Mouse (Mus musculus) embryo, embryonic 9.5 days (tissue): ENCODE measurements around the gene Ptprz1.

ENCODE experiments used
- DNase-seq: peaks from one replicate; pipeline ENCODE4 v3.0.0-alpha.2; 2017; ENCODE audit errors: extremely low spot score

Gene Ptprz1

DNA sequence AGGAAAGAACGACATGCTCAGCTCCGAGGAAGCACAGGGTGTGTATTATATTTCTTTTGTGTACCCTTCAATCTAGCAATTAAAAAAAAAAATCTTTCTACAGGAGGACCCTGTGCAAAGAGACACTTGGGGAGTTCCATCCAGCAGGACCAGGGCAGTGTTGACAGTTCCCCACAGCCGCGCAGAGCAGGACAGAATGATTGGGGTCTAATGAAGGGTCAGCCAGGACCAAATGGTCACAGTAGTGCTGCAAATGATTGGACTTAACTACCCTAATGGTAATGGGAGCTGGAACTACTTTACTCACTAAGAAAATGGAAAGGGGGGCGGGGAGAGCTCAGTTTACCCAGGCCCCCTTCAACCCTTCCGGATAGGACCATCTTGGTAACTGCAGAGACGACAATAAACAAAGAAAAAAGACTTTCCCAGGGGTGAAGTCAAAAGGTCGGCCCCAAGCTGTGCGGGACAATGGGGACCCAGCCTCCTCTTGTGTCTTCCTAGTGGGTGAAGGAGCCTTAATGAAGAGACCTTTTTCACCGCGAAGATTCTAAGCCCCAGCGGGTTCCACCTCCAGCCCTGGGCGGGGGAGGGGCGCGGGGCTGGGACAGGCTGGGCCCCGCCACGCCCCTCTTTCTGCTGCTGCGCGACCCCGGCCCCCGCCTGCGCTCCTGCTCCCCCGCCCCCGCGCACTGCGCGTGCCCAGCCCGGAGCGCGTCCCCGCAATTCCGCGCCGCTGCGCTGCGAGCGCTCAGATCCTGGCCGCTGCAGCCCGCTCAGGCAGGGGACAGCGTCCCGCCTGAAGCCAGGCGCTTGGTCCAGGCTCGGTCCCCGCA, at the start of gene Ptprz1:
Ptprz1 (plus strand) TSS at position 722 of the 833 bp plus-strand sequence.
- peak; percentile 87 for DNase-seq

DNA sequence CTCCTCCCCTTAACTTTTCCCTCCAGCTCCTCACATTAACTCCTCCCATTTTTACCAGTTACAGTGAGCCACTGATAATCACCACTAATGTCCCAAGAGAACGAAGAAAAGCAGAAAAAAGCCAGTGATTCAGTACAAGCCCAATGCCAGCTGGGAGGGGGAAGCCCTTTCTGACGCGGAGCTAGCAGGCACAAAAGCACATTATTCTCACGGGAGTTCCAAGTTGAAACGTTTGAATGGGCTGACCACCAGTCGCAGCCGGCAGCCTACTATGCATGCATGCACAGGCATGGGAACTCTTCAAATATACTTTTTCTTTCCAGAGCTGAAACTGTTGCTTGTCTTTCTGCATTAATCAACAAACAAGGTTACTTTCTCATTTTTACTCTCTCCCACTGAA, 41.7 kb upstream of the Ptprz1 start:
- peak; percentile 7 for DNase-seq

DNA sequence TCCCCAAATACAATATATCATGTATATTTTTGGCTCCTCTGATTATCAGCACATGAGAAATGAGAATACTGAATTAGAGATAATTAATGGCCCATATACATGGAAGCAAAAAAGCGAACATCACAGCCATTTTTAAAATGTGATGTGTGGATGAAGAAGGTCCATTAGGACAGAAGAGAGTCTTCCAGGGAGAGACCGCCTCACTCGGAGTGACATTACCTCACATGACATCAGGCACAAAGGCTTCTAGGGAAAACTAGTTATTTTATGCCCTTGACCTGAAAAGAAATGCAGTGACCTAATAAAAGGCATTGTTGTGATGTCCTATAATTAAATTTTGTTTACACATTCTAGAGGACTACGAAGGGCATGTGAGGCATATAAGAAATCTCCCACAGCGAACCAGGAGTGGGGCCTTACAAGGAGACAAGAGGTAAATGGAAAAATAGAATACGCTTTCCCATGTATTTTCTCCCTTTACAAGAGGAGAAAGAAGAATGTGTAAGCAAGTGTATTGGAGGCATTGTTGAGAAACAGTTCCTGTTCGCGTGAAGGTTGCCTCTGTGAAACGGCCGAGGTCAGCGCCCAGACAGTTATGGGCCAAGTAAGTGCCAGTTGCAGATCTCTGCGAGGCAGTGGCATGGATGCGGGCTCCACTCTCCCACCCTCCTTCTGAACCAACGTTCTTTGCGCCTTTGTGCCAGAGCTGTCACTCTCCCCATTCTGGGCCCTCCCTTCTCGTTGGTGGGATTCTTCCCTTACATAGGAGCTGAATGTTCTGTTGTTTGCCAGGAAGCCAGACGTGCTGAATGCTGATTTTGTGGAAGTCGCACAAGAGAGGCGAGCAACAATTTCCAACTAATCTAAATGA, 41.0 kb upstream of the Ptprz1 start:
- peak; percentile 8 for DNase-seq

DNA sequence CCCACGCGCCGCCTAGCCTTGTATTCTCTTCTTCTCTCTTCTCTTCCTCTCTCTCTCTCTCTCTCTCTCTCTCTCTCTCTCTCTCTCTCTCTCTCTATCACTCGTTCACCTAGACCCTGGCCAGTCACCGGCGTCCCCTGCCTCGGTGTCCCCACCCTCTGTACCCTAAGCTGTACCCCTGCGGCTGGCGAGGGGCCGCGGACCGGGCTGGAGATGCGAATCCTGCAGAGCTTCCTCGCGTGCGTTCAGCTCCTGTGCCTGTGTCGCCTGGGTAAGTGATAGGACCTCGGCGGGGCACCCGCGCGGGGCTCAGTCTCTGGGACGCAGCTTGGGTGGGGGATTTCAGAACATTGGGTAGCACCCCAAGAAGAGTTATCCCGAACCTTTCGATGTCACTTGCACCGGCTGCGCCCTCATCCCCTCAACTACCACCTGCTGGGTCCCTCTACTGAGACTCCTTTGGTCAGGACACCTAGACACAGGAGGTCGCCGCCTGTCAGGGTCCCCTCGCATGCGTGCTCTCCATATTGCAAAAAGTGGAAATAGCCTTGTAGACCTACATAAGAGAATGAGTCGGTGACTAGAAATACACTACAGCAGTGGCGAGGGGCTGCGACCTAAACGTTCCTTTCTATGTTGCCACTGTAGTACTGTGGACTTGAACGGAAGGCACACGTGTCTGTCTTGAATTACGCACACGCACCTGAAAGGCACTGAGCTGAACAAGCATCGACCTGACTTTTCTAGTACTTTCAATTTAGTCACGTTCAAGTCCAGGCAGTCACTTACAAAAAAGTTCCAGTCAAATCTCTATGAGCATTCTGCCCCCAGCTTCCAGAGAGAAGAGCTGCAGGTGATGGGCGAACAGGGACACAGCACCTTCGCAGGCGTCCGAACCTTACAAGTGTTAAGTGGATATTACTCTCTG, 576 bp downstream of the Ptprz1 start:
- no peak for DNase-seq

DNA sequence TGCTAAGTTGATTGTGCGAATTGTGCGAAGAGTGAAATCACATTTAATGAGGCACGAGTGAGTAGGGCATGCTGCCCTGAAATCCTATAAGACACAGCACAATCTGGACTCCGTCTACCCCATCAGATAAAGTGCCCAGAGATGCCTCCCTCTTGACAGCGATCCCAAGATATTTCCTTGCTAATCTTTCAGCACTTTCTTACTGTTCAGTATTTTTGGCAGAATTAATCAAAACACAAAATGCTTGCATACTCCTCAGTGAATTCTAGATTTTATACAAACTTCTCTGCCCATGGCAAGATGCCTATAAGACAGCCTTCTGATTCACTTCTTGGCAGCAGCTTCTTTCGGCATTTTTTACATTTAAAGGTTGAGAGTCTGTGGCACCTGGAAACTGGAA, 12.7 kb downstream of the Ptprz1 start:
- DNase-seq: no peak

DNA sequence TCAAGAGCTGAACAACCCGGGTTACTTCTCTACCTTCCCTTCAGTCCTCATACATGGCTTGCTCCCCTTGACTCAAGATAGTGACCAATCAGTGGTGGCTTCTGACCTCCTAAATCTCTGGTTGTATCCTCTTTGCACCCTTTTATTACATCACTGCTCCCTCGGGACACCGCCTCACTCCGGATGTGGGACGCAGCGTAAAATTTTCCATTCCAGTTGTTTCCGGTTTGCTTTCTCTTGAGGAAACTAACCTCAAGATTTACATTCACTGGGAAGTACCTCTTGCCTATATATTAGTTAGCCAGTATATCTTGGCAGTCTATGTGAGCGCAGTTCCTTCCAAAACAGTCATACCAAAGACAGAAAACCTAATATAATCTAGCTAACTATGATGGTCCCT, 14.0 kb downstream of the Ptprz1 start:
- no peak for DNase-seq

DNA sequence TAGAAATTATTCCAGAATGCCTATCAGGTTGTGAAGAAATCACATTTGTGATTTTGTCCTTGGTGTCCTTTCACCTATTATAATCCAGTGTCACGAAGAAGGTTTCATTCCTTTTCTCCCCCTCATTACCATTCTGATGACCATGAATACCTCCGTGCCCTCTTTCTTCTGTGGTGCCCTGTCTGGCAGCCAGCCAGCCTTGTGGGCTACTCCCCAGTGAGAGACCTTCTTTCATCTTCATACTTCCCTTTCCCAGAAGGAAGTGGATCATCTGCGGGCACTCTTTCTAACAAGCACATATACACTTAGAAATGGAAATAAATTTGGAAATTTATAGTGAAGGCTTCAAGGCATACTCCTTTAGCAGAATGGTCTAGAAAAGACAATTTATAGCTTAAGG, 26.7 kb downstream of the Ptprz1 start:
- no peak for DNase-seq

DNA sequence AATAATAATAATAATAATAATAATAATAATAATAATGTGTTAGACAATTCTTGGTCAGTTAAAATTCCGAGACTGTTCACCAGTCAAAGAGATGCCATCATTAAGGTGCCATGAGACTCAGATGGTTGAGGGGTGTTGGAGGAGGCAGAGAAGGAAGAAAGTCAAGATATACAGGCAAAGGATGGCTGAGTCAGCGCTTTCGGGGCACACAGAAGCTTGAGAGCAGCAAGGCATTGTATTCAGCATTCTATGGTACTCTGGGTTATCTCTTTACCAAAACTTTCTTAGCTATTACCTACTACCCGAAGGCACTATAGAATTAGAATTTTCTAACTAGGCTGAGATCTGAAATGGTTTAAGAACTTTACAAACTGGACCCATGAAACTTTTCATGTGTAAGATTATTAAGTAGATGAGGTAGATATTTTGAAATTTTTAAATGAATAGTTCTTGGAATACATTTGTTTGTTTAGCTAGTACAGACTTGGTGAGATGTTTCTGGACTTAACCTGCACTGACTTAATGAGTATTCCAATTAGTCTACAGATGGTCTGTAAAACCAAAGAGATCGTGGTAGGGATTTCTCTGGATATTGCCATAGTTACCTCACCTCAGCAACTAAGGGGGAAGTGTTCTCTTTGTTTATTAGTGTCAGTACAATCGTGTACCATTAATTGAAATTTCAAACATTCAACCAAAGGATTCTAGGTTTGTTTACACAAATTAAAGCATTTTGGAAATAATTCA, 33.4 kb downstream of the Ptprz1 start:
- no peak for DNase-seq

DNA sequence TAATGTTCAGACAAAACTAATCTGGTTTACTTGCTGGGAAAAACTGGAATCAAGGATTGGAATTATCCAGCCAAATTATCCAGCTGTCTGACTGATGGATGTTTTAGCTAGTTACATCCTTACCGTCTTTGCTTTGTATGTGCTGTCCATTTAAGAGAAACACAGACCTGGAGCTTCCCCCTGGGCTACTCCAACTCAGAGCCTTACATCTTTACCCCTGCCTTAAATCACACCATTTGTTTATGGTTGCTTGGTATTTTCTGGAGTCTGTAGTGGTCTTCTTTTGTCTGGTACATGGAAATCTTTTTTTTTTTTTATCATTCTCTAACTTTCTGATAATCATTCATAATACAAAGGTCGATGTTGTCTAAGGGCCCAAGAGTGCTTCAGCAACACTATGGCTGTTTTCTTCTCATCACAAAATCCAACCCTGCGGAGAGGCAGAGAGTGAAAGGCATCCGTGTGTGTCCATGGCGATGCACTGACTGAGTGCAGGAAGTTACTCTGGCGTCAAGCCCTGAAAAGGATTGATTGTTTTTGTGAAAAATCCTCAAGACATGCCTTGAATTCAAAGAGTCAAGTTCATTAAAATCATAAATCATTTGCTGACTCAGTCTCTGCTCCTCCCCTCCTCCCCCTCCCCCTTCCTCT, 34.1 kb downstream of the Ptprz1 start:
- no peak for DNase-seq

DNA sequence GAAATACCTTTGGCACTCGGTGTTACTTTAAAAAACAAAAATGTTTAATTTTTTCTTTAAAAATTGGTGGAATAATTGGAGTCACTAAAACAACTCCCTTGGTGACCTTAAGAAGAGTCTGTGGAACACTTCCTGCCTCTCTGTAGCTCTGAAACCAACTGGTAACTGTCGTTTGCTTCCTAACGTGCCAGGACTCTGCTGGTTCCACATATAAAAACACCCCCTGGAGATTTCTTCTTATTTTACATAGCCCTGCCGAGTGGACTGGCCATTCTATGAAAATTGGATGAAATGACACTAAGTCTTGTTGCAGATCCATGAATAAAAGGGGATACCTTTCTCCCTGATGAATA, 34.6 kb downstream of the Ptprz1 start:
- no peak for DNase-seq

DNA sequence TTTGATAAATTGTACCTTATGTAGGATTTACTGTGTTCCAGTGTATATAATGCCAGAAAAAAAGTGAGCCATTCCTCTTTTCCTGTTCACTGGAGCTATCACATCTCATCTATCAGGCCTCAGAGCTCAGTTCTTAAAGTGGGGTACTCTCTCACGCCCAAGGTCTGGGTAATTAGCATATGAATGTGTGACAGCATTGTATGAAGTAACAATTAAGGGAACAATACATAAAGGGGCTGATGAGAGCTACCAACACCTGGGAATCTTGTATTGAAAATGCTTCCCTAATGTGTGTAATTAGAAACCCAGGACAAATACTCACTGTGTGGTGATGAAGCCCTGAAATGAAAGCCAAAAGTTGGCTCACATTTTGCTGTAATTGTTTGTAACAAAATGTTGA, 47.6 kb downstream of the Ptprz1 start:
- DNase-seq: no peak

DNA sequence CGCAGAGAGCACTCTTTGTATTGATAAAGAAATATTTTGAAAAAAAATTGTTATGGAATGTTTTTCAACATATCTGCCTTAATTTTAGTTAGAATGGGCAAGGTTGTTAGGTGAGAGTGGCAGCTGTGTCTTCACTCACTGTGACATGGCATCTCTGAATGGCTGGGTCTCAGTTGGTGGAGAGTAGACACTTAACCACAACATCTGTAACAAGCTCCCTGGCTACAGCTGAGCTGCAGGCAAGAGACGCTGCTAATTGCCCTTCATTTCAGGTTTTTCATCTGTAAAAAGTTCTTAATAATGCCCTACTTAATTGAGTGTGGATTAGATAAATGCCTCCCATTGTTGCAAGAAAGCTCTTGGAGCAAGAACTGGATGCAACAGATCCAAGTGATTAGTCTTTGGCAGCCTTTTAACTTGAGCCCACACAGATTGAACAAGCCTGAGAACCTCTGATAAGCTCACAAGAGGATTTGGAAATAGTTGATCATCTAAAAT, 57.5 kb downstream of the Ptprz1 start:
- DNase-seq: no peak

DNA sequence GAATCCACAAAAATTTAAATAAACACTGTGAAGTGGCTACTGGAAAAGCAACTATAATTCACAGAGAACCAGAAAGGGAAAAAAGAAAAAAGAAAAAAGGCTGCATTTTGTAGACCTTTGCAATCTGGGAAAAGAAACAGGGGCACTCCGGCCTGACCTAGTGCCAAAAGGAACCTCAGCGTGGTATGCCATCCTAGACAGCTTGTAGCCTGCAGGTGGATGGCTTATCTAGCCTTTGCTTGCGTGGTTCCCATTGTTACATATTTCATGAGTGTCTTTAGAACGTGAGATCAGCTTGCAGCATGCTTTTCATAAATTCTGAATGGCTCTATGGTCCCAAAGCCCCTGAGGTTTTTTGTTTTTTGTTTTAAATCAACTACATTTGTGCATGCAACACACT, 61.8 kb downstream of the Ptprz1 start:
- no peak for DNase-seq

DNA sequence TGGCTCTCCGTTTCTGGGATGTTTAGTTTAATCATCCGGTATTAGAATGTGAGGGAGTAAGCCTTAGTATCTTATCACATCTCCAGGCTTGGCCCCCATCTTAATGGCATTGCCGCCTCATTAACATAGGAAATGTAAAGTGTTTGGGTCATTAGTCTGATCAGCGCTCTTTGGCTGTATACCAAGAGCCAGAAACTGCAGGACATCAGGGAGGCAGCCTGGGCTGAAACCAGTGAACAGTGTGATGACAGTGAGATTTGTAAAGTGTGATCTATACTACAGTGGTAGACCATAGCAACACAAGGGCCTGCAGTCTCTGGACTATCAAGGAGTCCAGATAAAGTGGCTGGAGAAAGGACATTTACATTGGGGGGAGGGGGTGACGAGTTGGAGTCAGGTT, 62.2 kb downstream of the Ptprz1 start:
- DNase-seq: no peak

DNA sequence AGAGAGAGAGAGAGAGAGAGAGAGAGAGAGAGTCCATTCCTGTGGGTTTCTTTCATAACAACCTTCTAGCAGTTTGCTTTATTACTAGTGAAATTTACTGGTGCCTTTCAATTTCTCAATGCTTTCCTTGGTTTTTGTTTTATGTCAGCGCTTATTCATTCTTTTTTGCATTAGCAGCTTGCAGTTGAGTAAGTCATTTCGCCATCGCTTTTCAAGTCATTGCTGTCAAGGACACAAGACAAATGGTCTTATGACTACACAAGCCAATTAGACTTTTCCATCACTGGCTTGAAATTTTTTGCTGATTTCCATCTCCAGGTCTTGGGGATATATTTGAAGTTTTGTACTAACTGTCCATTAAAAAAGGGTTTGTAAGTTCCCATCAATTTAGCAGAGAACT, 68.9 kb downstream of the Ptprz1 start:
- no peak for DNase-seq

DNA sequence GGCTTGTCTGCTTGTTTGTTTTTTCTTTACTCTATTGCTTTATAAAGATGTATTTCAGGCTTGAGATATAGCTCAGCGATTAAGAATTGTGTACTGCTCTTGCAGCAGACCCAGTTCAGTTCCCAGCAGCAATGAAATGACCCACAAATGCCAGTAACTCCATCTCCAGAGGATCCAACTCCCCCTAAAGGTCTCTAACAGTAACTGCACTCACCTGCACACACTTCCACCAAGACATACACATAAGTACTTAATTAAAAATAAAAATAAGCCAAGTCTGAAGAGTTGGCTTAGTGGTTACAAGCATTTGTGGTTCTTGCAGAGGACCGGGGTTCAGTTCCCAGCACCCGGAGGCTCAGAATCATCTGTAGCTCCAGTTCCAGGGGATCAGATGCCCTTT, 88.1 kb downstream of the Ptprz1 start:
- DNase-seq: no peak

DNA sequence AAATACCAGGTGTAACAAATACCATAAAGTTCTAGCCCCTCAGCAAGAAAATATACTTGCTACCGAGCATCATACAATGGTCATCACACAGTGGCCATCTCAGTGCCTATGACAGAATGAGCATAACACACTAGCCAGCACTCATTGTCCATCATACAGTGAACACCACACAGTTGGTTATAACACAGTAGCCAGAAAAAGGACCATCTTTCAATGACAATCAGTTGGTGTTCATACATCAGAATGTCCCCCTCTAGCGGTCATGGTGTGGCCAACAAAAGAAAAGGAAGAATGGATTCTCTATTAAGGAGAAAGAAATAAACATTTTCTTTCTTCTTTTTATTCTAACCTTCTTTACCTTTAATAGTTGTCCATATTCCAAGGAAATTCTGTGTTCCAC, 92.8 kb downstream of the Ptprz1 start:
- DNase-seq: peak; percentile 9

DNA sequence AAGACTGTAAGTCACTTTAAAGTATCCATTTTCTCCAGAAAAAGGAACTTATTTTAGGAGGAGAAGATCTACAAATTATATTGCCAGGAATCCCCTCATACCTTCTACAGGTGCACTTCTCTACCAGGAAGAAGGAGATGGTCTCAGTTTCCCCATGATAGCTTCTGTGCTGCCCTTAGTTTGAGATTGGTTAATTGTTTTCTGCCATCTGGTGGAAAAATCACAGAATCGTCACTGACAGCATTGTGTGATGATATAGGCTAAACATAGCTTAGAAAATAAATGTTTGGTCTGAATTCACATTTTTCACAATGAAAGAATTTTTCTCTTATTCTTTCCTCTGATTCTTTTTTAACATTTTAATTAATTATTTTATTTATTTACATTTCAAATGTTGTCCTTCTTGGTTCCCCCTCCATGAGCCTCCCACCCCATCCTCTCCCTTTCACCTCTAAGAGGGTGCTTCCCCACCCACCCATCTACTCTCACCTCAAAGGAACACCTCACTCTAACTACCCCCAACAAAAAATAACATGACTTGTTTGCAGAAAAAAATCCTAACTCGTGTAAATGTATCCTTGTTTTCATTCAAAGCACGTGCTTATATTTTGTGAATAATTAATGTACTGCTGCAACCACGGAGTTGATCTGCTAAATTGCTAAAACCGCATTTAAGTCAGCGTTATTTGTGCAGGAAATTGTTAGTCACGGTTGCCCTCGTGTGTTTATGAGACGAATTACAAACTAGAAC, 108.6 kb downstream of the Ptprz1 start:
- peak; percentile 14 for DNase-seq

DNA sequence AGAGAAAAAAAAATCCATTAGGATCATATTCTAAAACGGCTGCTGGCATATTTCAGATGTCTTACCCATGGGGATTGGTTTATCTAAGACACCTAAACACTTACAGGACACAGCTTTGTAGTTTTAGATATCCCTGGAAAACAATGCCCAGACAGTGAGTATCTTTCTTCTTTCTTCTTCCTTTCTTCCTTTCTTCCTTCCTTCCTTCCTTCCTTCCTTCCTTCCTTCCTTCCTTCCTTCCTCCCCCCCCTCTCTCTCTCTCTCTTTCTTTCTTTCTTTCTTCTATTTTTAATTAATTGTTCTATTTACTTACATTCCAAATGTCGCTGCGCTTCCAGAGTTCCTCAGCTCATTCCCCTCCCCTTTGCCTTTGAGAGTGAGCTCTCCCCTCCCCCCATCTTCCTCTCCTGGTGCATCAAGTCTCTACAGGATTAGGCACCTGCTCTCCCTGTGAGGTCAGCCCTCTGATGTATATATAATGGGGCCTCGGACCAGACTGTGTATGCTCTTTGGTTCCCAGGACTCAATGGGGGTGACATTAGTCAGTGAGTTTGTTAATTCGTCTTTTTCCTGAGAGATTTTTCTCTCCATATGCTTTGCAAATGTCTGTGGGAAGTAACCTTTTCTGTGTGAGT, 109.3 kb downstream of the Ptprz1 start:
- peak; percentile 31 for DNase-seq
